In the genomic region with DNA sequence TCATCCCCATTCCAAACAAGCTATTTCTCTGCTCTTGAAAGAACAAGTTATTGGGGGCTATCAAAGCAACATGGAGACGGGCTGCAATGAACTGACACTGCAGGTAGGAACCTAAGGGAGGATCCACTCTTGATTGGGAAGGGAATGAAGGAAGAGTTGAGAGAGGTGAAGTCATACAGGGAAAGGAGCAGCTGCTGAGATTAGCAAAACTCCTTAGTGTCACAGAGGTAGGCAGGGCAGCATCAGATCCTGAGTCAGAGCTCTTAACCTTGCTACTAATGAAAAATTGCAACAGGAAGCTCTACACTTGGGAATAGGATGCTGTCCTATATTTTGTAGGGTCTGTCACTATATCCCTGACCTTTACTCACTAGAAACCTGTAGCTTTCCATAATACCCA, we compare ENCODE assay signal across 20 mouse cellular contexts.
A peak's percentile ranks its signal among the peaks of the same experiment; 100 is the strongest.
DNase-seq lines count a peak whose midpoint lies in the region; TF ChIP-seq lines count a peak whose summit lies in the region.
"Had no signal": no experiment of that assay in that cellular context is flagged by ENCODE, and none has a peak within 500 bp of the region (broad histone marks: within the 10 kb centered on the region; RNA-seq: fewer than 3 reads in every experiment).

No protein-coding gene starts in this region.

- no peaks in the 10 kb centered on the region; the same call in 1 of the 2 replicates for H3K36me3 ChIP-seq in kidney, adult 2 months (ENCODE audit: control insufficient read depth, insufficient read depth, low read length)
- H3K36me3 ChIP-seq: G1E had no signal

- H3K4me3 ChIP-seq in gastrocnemius, adult 2 months = no peak overlapping the region
- H3K4me3 ChIP-seq in kidney, adult 2 months (ENCODE audit: insufficient read depth, low read depth, low read length) = no peak overlapping the region
- no peak overlapping the region for H3K4me3 ChIP-seq in layer of hippocampus, adult 2 months

- H3K27ac ChIP-seq in gastrocnemius, adult 2 months = peak overlapping the region; percentile 53
- 0 out of 2 replicates have a peak overlapping the region, but pooled peaks have one; percentile 39 for H3K27ac ChIP-seq in kidney, adult 2 months (ENCODE audit: insufficient read depth, low read depth, low read length)
- peak overlapping the region; percentile 89; the same call in 1 of the 2 replicates for H3K27ac ChIP-seq in layer of hippocampus, adult 2 months

- no peak for DNase-seq in gastrocnemius, adult 2 months
- no peak for DNase-seq in gastrocnemius, postnatal 10 days
- DNase-seq in heart, adult 11 months = peak; percentile 55
- DNase-seq in heart, adult 8-10 months (ENCODE audit: low spot score) = no peak
- no peak for DNase-seq in kidney, adult 2 months
- no peak for DNase-seq in kidney, postnatal 4 days
- DNase-seq in layer of hippocampus, adult 2 months (ENCODE audit: low spot score in 2 of 2) = no peak
- no peak for DNase-seq in layer of hippocampus, postnatal 14 days (ENCODE audit: low spot score in 2 of 2)
- DNase-seq: adrenal gland, adult 2 months; adrenal gland, adult 8-10 months; adrenal gland, postnatal 10 days; adrenal gland, postnatal 14 days; adrenal gland, postnatal 25 days; adrenal gland, postnatal 36 days; B cell, adult 2 months; cerebellum, adult 11 months; cerebellum, adult 11-12 months had no signal

- no peaks in the 10 kb centered on the region for H3K27me3 ChIP-seq in kidney, adult 2 months (replicated peaks; ENCODE audit: control insufficient read depth, insufficient read depth, low read length)
- H3K27me3 ChIP-seq: CH12.LX, Patski had no signal

- TF ChIP-seq POLR2A in kidney, adult 2 months (IDR thresholded peaks at IDR 0.05; ENCODE audit: low read depth, low read length) = no peak

- intact Hi-C loops in gastrocnemius, adult 2 months (cut with DNase I) = loop anchor here (5.0 kb wide), 2 partner anchors 39 to 81 kb away; a partner anchor contains a TSS

- no peak for TF ChIP-seq CTCF in gastrocnemius, adult 2 months (IDR thresholded peaks at IDR 0.05)
- no peak for TF ChIP-seq CTCF in kidney, adult 2 months (conservative IDR thresholded peaks at IDR 0.05; ENCODE audit: insufficient read depth, insufficient read length, low read depth, low read length)
- TF ChIP-seq CTCF in layer of hippocampus, adult 2 months (conservative IDR thresholded peaks at IDR 0.05) = no peak

- peaks cover 39% of the 10 kb centered on the region for H3K4me1 ChIP-seq in kidney, adult 2 months (ENCODE audit: control insufficient read depth, insufficient read depth, low read length)

- WGBS in kidney, adult 2 months = 100% methylated on average over 1 of the region's 1 CpGs

Comparison
In these comparisons a context has a peak if more than half of its experiments do, and no peak if none do; other contexts are left out.
1. H3K27ac ChIP-seq: peak in every context shown above with its lines; median percentile 89 in layer of hippocampus, adult 2 months; 53 in gastrocnemius, adult 2 months; 39 in kidney, adult 2 months.